Mouse (Mus musculus): Measurements from ENCODE around the gene Vmn1r236.

Vmn1r236 gene

GRCm38 (mm10) chr17:21282642-21283041 is at the start of gene Vmn1r236:
Gene Vmn1r236, plus strand, starts transcription at chr17:21282942.
- DNase-seq = no peak

GRCm38 (mm10) chr17:21256111-21256510 is 26.6 kb upstream of the Vmn1r236 start, which contains the start of gene Vmn1r235:
Gene Vmn1r235, plus strand, starts transcription at chr17:21256411.
- DNase-seq = no peak

- peak; percentile 5 for DNase-seq
These were observed 10.6 kb upstream of the Vmn1r236 start for GRCm38 (mm10) chr17:21272103-21272502.

- DNase-seq = no peak
These were observed 1.7 kb downstream of the Vmn1r236 start for GRCm38 (mm10) chr17:21284395-21284794.

GRCm38 (mm10) chr17:21289695-21290094 is 7.0 kb downstream of the Vmn1r236 start:
- no peak for DNase-seq

GRCm38 (mm10) chr17:21311565-21311964 is 28.8 kb downstream of the Vmn1r236 start, which contains the start of gene Vmn1r237:
Gene Vmn1r237, plus strand, starts transcription at chr17:21311865.
- DNase-seq = no peak
